Mouse (Mus musculus): ENCODE measurements around the gene Gas6. TPM values are rescaled to one million over a fixed set of nuclear protein-coding genes. Genes with fewer than 3 reads are reported as not detected.

The Gas6 gene
- polyA plus RNA-seq, 1 experiment from 2014 or later, result 596 TPM

GRCm38 (mm10) chr8:13428156-13428555 lies 66.1 kb downstream of the Gas6 start:
- no peaks in the 10 kb centered on the region for H3K79me2 ChIP-seq (ENCODE audit: inconsistent target)
- H3K36me3 ChIP-seq (ENCODE audit: inconsistent target), result no peaks in the 10 kb centered on the region
- no peak overlapping the region for H3K27ac ChIP-seq
- 56% methylated on average over 9 of the region's 9 CpGs for WGBS (ENCODE audit: missing documents)
- no peak overlapping the region for H3K4me3 ChIP-seq (ENCODE audit: inconsistent target)

GRCm38 (mm10) chr8:13427351-13427750 lies 66.9 kb downstream of the Gas6 start:
- H3K4me3 ChIP-seq (ENCODE audit: inconsistent target), result no peak overlapping the region
- H3K36me3 ChIP-seq (ENCODE audit: inconsistent target), result no peaks in the 10 kb centered on the region
- no peak overlapping the region for H3K27ac ChIP-seq
- H3K79me2 ChIP-seq (ENCODE audit: inconsistent target), result no peaks in the 10 kb centered on the region
- WGBS (ENCODE audit: missing documents), result 10% methylated on average over 6 of the region's 6 CpGs

DNA sequence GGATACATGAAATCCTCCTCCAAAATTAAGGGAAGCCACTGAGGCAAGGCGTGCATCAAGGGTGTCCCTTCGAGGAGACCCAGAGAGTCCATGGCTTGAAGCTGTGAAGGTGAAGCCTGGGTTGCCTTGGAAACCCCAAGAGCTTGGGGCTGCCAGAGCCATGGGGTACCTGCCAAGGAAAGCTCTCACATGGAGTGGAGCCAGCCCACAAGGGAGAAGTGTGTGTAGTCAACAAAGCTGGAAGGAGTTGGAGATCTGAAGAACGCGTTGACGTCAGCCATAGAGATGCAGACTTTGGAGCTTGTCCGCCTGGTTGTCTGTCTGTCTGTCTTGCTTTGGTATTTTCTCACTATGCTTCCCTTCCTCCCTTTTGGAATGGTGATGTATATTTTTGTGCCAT lies 73.3 kb downstream of the Gas6 start:
- WGBS (ENCODE audit: missing documents), result 92% methylated on average over 6 of the region's 6 CpGs
- no peaks in the 10 kb centered on the region for H3K36me3 ChIP-seq (ENCODE audit: inconsistent target)
- H3K79me2 ChIP-seq (ENCODE audit: inconsistent target), result no peaks in the 10 kb centered on the region
- H3K27ac ChIP-seq, result no peak overlapping the region
- no peak overlapping the region for H3K4me3 ChIP-seq (ENCODE audit: inconsistent target)

DNA sequence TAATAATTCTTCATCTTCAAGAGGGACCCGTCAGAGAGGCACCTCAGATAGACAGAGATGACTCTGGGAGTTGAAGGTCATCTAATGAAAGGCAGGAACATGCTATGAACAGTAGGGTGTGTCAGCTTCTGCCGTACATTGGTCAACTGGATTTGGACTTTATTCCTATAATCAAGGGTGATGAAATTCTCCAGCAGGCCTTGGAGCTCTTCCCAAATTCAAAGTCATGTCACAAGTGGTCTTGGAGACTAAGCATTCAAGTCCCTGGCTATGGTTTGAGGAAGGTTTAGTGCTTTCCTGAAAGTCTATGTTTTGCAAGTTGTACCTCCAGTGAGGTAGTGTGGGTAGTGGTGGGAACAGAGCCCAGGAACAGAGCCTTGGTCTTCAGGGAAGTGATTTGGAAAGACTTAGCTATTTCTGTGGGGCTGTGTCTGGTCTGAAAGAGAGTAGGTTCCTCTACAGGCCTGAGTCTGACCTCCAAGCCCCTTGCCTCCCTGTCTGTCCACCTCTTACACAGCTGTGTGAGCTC lies 75.1 kb downstream of the Gas6 start:
- no peaks in the 10 kb centered on the region for H3K36me3 ChIP-seq (ENCODE audit: inconsistent target)
- no peaks in the 10 kb centered on the region for H3K79me2 ChIP-seq (ENCODE audit: inconsistent target)
- H3K4me3 ChIP-seq (ENCODE audit: inconsistent target), result no peak overlapping the region
- H3K27ac ChIP-seq, result no peak overlapping the region
- WGBS (ENCODE audit: missing documents), result 83% methylated on average over 2 of the region's 2 CpGs

GRCm38 (mm10) chr8:13415879-13416278 lies 78.4 kb downstream of the Gas6 start:
- Histone ChIP-seq H3K36me3 (ENCODE audit: inconsistent target) (no peaks in the 10 kb centered on the region), H3K27ac (no peak overlapping the region), H3K4me3 (ENCODE audit: inconsistent target) (no peak overlapping the region), H3K79me2 (ENCODE audit: inconsistent target) (no peaks in the 10 kb centered on the region)
- WGBS (ENCODE audit: missing documents), result 75% methylated on average over 10 of the region's 10 CpGs

Other genes with a start within 250 kb of the Gas6 start
- gene Adprhl1, start 240.3 kb downstream of the Gas6 start, polyA plus RNA-seq (2018), result 0.04 TPM in 1 of 3 replicates, not detected in the others
- gene Dcun1d2, start 206.4 kb downstream of the Gas6 start, polyA plus RNA-seq (2018), result 15.6 to 22.2 TPM (median 18.5 TPM) in 3 replicates
- gene Tmco3, start 206.3 kb downstream of the Gas6 start, polyA plus RNA-seq (2018), result 14.2 to 17.3 TPM (median 16.8 TPM) in 3 replicates
- 30.2 to 74.7 TPM (median 31.2 TPM) in 3 replicates for gene Tfdp1, start 155.7 kb downstream of the Gas6 start, polyA plus RNA-seq (2018)
- not detected in 3 replicates for gene Atp4b, start 97.7 kb downstream of the Gas6 start, polyA plus RNA-seq (2018)
- not detected in 3 replicates for gene Grk1, start 89.4 kb downstream of the Gas6 start, polyA plus RNA-seq (2018)
- gene Tmem255b, start 59.3 kb downstream of the Gas6 start, polyA plus RNA-seq (2018), result not detected in 3 replicates
- not detected in 3 replicates for gene 1700029H14Rik, start 68.0 kb upstream of the Gas6 start, polyA plus RNA-seq (2018)
- gene Rasa3, start 183.1 kb upstream of the Gas6 start, polyA plus RNA-seq (2018), result 72.6 to 95.1 TPM (median 88.3 TPM) in 3 replicates
- not detected in 3 replicates for gene Cfap97d2, start 211.4 kb upstream of the Gas6 start, polyA plus RNA-seq (2018)